Mouse (Mus musculus) heart, embryonic 13.5 days (tissue): ENCODE results near the gene Vps72. TPM values are rescaled to one million over a fixed set of nuclear protein-coding genes. Genes with fewer than 3 reads are reported as not detected.
A peak's percentile ranks its signal among the peaks of the same experiment; 100 is the strongest.
"Not testable (repeated sequence)": the region's sequence is repeated elsewhere in the genome, so short reads cannot be mapped to it uniquely, and the experiment has no call there.

Experiments
- ATAC-seq: fragments of 200-750 bp; cut with Nextera tagmentation; 2 replicates; pipeline ENCODE4 v1.8.0; 2017; ENCODE audit warnings: moderate TSS enrichment; ENCODE audit not compliant: insufficient number of reproducible peaks, low FRiP score, low TSS enrichment; ENCODE audit errors: extremely low read depth
- H3K27ac ChIP-seq: fragments of 300-500 bp; sonication (generic); replicated peaks from 2 replicates; pipeline ENCODE4 v1.5.1; 2015; ENCODE audit warnings: moderate library complexity, mild to moderate bottlenecking, inconsistent platforms
- H3K27me3 ChIP-seq: fragments of 300-500 bp; sonication (generic); replicated peaks from 2 replicates; pipeline ENCODE4 v1.6.1; 2015; ENCODE audit warnings: mild to moderate bottlenecking, inconsistent platforms
- H3K36me3 ChIP-seq: fragments of 300-500 bp; sonication (generic); 2 replicates; pipeline ENCODE4 v1.6.1; 2015; ENCODE audit warnings: mild to moderate bottlenecking, inconsistent platforms
- H3K4me1 ChIP-seq: fragments of 300-500 bp; sonication (generic); 2 replicates; pipeline ENCODE4 v1.6.1; 2015; ENCODE audit warnings: inconsistent platforms
- H3K4me2 ChIP-seq: fragments of 300-500 bp; sonication (generic); 2 replicates; pipeline ENCODE4 v1.6.1; 2015; ENCODE audit warnings: inconsistent platforms, mild to moderate bottlenecking, moderate library complexity
- H3K4me3 ChIP-seq: fragments of 300-500 bp; sonication (generic); 2 replicates; pipeline ENCODE4 v1.5.1; 2015; ENCODE audit warnings: moderate library complexity, mild to moderate bottlenecking, inconsistent platforms
- H3K9ac ChIP-seq: fragments of 300-500 bp; sonication (generic); 2 replicates; pipeline ENCODE4 v1.6.1; 2015; ENCODE audit warnings: inconsistent platforms, mild to moderate bottlenecking, moderate library complexity
- H3K9me3 ChIP-seq: fragments of 300-500 bp; sonication (generic); 2 replicates; pipeline ENCODE4 v1.6.1; 2016; ENCODE audit warnings: inconsistent platforms
- WGBS: fragments of 180-500 bp; shearing (Covaris S2); methylation state at CpG from one replicate; pipeline ENCODE4 v1.1.7; 2015; ENCODE audit warnings: mixed read lengths; 5-methylcytosine and 5-hydroxymethylcytosine counted together
- polyA plus RNA-seq: library from polyadenylated mRNA; unstranded; fragments of >200 nt; fragmentation: Nextera tagmentation; extraction: Ambion mirVana; gene quantifications from 2 replicates; pipeline ENCODE4 v1.2.1, GENCODE M21; 2015

The Vps72 gene
- polyA plus RNA-seq, 1 experiment from 2014 or later = 98.9 TPM

GRCm38 (mm10) chr3:95134133-95134532, 23.3 kb downstream of the Vps72 start:
- Histone ChIP-seq H3K4me3 (peak overlapping the region; percentile 73), H3K36me3 (peaks cover 37% of the 10 kb centered on the region), H3K4me1 (peaks cover 22% of the 10 kb centered on the region)
- not testable (repeated sequence) for H3K9ac ChIP-seq, H3K27ac ChIP-seq, H3K27me3 ChIP-seq, H3K9me3 ChIP-seq, H3K4me2 ChIP-seq, ATAC-seq
- no CpG with 5 or more reads among the region's 12 CpGs for WGBS

- H3K9ac ChIP-seq = peak overlapping the region; percentile 68
- H3K4me1 ChIP-seq = peaks cover 22% of the 10 kb centered on the region
- no peak overlapping the region for H3K27ac ChIP-seq
- H3K27me3 ChIP-seq = no peaks in the 10 kb centered on the region
- H3K36me3 ChIP-seq = peaks cover 35% of the 10 kb centered on the region
- no peaks in the 10 kb centered on the region for H3K9me3 ChIP-seq
- peak overlapping the region; percentile 49 for H3K4me3 ChIP-seq
- WGBS = 12% methylated on average over 6 of the region's 6 CpGs
- ATAC-seq = no peak
- peak overlapping the region; percentile 71 for H3K4me2 ChIP-seq
Observed at GRCm38 (mm10) chr3:95135023-95135422, 24.2 kb downstream of the Vps72 start.

- no peak for ATAC-seq
- Histone ChIP-seq H3K27ac (no peak overlapping the region), H3K9me3 (no peaks in the 10 kb centered on the region), H3K27me3 (no peaks in the 10 kb centered on the region), H3K36me3 (peaks cover 36% of the 10 kb centered on the region), H3K4me1 (peaks cover 22% of the 10 kb centered on the region), H3K4me2 (peak overlapping the region; percentile 71), H3K9ac (peak overlapping the region; percentile 68; the same call in 1 of the 2 replicates), H3K4me3 (peak overlapping the region; percentile 49)
- WGBS = 72% methylated on average over 7 of the region's 7 CpGs
Observed at GRCm38 (mm10) chr3:95135433-95136052, 24.7 kb downstream of the Vps72 start.

- 86% methylated on average over 3 of the region's 3 CpGs for WGBS
- Histone ChIP-seq H3K9me3 (no peaks in the 10 kb centered on the region), H3K27me3 (no peaks in the 10 kb centered on the region), H3K9ac (no peak overlapping the region), H3K36me3 (peaks cover 32% of the 10 kb centered on the region), H3K4me2 (no peak overlapping the region), H3K4me1 (peaks cover 22% of the 10 kb centered on the region), H3K4me3 (no peak overlapping the region), H3K27ac (no peak overlapping the region)
- ATAC-seq = no peak
Observed at GRCm38 (mm10) chr3:95136336-95136735, 25.5 kb downstream of the Vps72 start.

GRCm38 (mm10) chr3:95139586-95140288, 28.9 kb downstream of the Vps72 start:
- Histone ChIP-seq H3K36me3 (peaks cover 18% of the 10 kb centered on the region), H3K9ac (peak overlapping the region; percentile 25)
- no peak for ATAC-seq

GRCm38 (mm10) chr3:95140289-95140595, 29.4 kb downstream of the Vps72 start:
- H3K4me3 ChIP-seq = peak overlapping the region; percentile 21

More at GRCm38 (mm10) chr3:95139586-95140288, 28.9 kb downstream of the Vps72 start:
- peak overlapping the region; percentile 21 for H3K4me3 ChIP-seq
- no peaks in the 10 kb centered on the region for H3K27me3 ChIP-seq
- H3K4me1 ChIP-seq = peaks cover 15% of the 10 kb centered on the region
- H3K27ac ChIP-seq = no peak overlapping the region
- 58% methylated on average over 25 of the region's 25 CpGs for WGBS
- peak overlapping the region; percentile 56 for H3K4me2 ChIP-seq
- no peaks in the 10 kb centered on the region for H3K9me3 ChIP-seq

GRCm38 (mm10) chr3:95140795-95141194, 30.0 kb downstream of the Vps72 start:
- H3K4me2 ChIP-seq = 0 out of 2 replicates have a peak overlapping the region, but pooled peaks have one; percentile 56

More at GRCm38 (mm10) chr3:95140289-95140595, 29.4 kb downstream of the Vps72 start:
- H3K9ac ChIP-seq = peak overlapping the region; percentile 25
- WGBS = 48% methylated on average over 18 of the region's 18 CpGs
- peaks cover 18% of the 10 kb centered on the region for H3K36me3 ChIP-seq
- H3K4me1 ChIP-seq = peaks cover 10% of the 10 kb centered on the region
- no peak for ATAC-seq
- H3K27me3 ChIP-seq = no peaks in the 10 kb centered on the region
- H3K27ac ChIP-seq = no peak overlapping the region
- H3K4me2 ChIP-seq = peak overlapping the region; percentile 56
- no peaks in the 10 kb centered on the region for H3K9me3 ChIP-seq

GRCm38 (mm10) chr3:95141474-95141873, 30.7 kb downstream of the Vps72 start:
- no peak overlapping the region for H3K4me2 ChIP-seq
- H3K4me1 ChIP-seq = no peaks in the 10 kb centered on the region
- H3K9ac ChIP-seq = no peak overlapping the region
- no peak overlapping the region for H3K4me3 ChIP-seq
- H3K27ac ChIP-seq = no peak overlapping the region
- no peaks in the 10 kb centered on the region for H3K9me3 ChIP-seq
- H3K27me3 ChIP-seq = no peaks in the 10 kb centered on the region
- peaks cover 18% of the 10 kb centered on the region for H3K36me3 ChIP-seq
- ATAC-seq = no peak
- WGBS = 89% methylated on average over 9 of the region's 9 CpGs

More at GRCm38 (mm10) chr3:95140795-95141194, 30.0 kb downstream of the Vps72 start:
- peaks cover 5% of the 10 kb centered on the region for H3K4me1 ChIP-seq
- H3K36me3 ChIP-seq = peaks cover 18% of the 10 kb centered on the region
- no peaks in the 10 kb centered on the region for H3K9me3 ChIP-seq
- 92% methylated on average over 6 of the region's 6 CpGs for WGBS
- no peak overlapping the region for H3K27ac ChIP-seq
- 0 out of 2 replicates have a peak overlapping the region, but pooled peaks have one; percentile 21 for H3K4me3 ChIP-seq
- 0 out of 2 replicates have a peak overlapping the region, but pooled peaks have one; percentile 25 for H3K9ac ChIP-seq
- no peak for ATAC-seq
- no peaks in the 10 kb centered on the region for H3K27me3 ChIP-seq

GRCm38 (mm10) chr3:95141952-95142616, 31.3 kb downstream of the Vps72 start, which contains the start of gene Tnfaip8l2:
Tnfaip8l2 (minus strand) TSS chr3:95142360.
- Histone ChIP-seq H3K4me1 (no peaks in the 10 kb centered on the region), H3K27ac (no peak within 1 kb of the TSS), H3K4me3 (no peak within 1 kb of the TSS)

GRCm38 (mm10) chr3:95142617-95143011, 31.8 kb downstream of the Vps72 start:
- WGBS = 7% methylated on average over 5 of the region's 5 CpGs
- H3K27me3 ChIP-seq = no peaks in the 10 kb centered on the region
- H3K36me3 ChIP-seq = peaks cover 18% of the 10 kb centered on the region
- H3K27ac ChIP-seq = no peak overlapping the region
- no peak overlapping the region for H3K9ac ChIP-seq
- H3K4me3 ChIP-seq = no peak overlapping the region
- no peak overlapping the region for H3K4me2 ChIP-seq
- no peaks in the 10 kb centered on the region for H3K9me3 ChIP-seq
- no peak for ATAC-seq
- H3K4me1 ChIP-seq = no peaks in the 10 kb centered on the region

More at GRCm38 (mm10) chr3:95141952-95142616, 31.3 kb downstream of the Vps72 start, which contains the start of gene Tnfaip8l2:
- H3K36me3 ChIP-seq = peaks cover 18% of the 10 kb centered on the region
- no peak within 1 kb of the TSS for H3K9ac ChIP-seq
- no peaks in the 10 kb centered on the region for H3K27me3 ChIP-seq
- H3K4me2 ChIP-seq = no peak within 1 kb of the TSS
- no peaks in the 10 kb centered on the region for H3K9me3 ChIP-seq
- ATAC-seq = no peak
- 79% methylated on average over 10 of the region's 10 CpGs for WGBS

- Histone ChIP-seq H3K9me3 (no peaks in the 10 kb centered on the region), H3K4me1 (no peaks in the 10 kb centered on the region), H3K27me3 (peaks cover 8% of the 10 kb centered on the region; the same call in 1 of the 2 replicates), H3K4me2 (no peak overlapping the region), H3K9ac (no peak overlapping the region), H3K36me3 (no peaks in the 10 kb centered on the region), H3K27ac (no peak overlapping the region), H3K4me3 (no peak overlapping the region)
- 58% methylated on average over 3 of the region's 3 CpGs for WGBS
- no peak for ATAC-seq
Observed at GRCm38 (mm10) chr3:95147924-95148323, 37.1 kb downstream of the Vps72 start.
